Mouse (Mus musculus) heart, embryonic 10.5 days (tissue): Measurements from ENCODE around the gene Slc37a2. TPM values are rescaled to one million over a fixed set of nuclear protein-coding genes. Genes with fewer than 3 reads are reported as not detected.
A peak's percentile ranks its signal among the peaks of the same experiment; 100 is the strongest.
"Not testable (repeated sequence)": the region's sequence is repeated elsewhere in the genome, so short reads cannot be mapped to it uniquely, and the experiment has no call there.

Source experiments
- DNase-seq: peaks from one replicate; pipeline ENCODE4 v3.0.0-alpha.2; 2017; ENCODE audit warnings: low spot score
- H3K27ac ChIP-seq: fragments of 300-500 bp; sonication (generic); 2 replicates; pipeline ENCODE4 v1.5.1; 2016; ENCODE audit warnings: mild to moderate bottlenecking
- H3K27me3 ChIP-seq: fragments of 300-500 bp; sonication (generic); 2 replicates; pipeline ENCODE4 v1.6.1; 2016; ENCODE audit warnings: mild to moderate bottlenecking; ENCODE audit not compliant: poor library complexity, insufficient read depth, severe bottlenecking
- H3K36me3 ChIP-seq: fragments of 300-500 bp; sonication (generic); 2 replicates; pipeline ENCODE4 v1.6.1; 2016; ENCODE audit warnings: mild to moderate bottlenecking, moderate library complexity
- H3K4me1 ChIP-seq: fragments of 300-500 bp; sonication (generic); 2 replicates; pipeline ENCODE4 v1.6.1; 2016; ENCODE audit warnings: mild to moderate bottlenecking
- H3K4me3 ChIP-seq: fragments of 300-500 bp; sonication (generic); 2 replicates; pipeline ENCODE4 v1.5.1; 2016; ENCODE audit warnings: mild to moderate bottlenecking, moderate library complexity
- H3K9me3 ChIP-seq: fragments of 300-500 bp; sonication (generic); 2 replicates; pipeline ENCODE4 v1.6.1; 2016; ENCODE audit warnings: mild to moderate bottlenecking, moderate library complexity
- WGBS: fragments of 180-500 bp; shearing (Covaris S2); methylation state at CpG from one replicate; pipeline ENCODE4 v1.1.7; 2016; 5-methylcytosine and 5-hydroxymethylcytosine counted together
- polyA plus RNA-seq: library from polyadenylated mRNA; unstranded; fragments of >200 nt; fragmentation: Nextera tagmentation; extraction: Ambion mirVana; gene quantifications from 2 replicates; pipeline ENCODE4 v1.2.1, GENCODE M21; 2016

Slc37a2 gene
- polyA plus RNA-seq, result 1.7 and 2.3 TPM in 2 replicates

DNA sequence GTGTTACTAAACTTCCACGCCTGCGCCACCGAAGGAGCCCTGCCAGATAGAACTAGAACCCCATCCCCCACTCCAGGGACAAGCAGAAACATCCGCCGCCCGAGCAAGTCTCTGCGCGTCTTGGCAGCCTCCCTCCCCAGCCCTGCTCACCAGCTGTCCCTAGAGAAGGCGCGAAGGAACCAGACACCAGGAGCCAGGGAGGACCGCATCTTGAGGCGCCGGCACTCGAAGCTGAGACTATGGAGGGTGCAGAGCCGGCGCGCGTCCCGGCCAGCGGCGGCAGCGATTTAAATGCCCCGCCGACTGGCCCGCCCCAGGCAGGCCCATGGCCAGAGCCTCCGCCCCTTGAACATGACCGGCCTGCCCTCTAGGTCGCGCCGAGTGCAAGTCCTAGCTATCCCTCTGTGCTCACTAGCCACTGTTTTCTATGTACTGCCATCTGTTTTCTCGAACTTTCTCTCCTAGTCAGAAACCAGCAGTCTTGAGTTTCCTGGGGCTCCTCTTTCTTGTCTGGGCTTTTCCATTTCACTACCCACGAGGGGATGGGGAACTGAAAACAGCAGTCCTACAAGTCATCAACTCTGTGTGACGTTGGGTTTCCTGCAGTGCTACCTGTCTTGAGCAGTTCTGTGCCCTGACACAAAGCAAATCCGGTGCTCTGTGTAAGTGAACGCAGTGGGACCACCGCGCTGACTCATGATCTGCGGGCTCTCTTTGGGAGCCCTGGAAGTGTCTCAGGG lies at the start of gene Slc37a2:
Slc37a2 (minus strand) TSS at position 590 of the 740 bp plus-strand sequence.
- WGBS, result 2% methylated on average over 38 of the region's 38 CpGs
- DNase-seq, result no peak
- H3K27ac ChIP-seq, result peak within 1 kb of the TSS; percentile 56
- no peaks in the 10 kb centered on the region; the same call in 1 of the 2 replicates for H3K27me3 ChIP-seq
- H3K9me3 ChIP-seq, result no peaks in the 10 kb centered on the region
- H3K36me3 ChIP-seq, result no peaks in the 10 kb centered on the region
- H3K4me3 ChIP-seq, result peak within 1 kb of the TSS; percentile 60
- H3K4me1 ChIP-seq, result peaks cover 11% of the 10 kb centered on the region; the same call in 1 of the 2 replicates

DNA sequence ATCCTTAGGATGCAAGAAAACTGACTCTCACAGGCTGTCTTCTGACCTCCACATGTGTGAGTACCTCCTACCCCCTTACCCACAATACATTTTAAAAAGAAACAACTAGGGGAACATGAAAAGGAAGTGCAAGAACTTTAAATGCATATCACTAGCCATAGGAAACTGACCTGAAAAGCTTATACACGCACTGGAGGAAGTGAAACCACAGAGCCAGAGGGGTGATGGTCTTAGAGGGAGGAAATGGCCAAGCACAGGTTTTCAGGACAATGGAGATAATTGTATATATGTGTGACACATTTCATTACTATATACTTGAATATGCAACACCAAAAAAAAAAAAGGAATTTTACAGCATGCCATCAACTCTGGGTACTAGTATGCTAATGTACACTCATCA lies 46.2 kb upstream of the Slc37a2 start:
- no peaks in the 10 kb centered on the region for H3K9me3 ChIP-seq
- 82% methylated on average over 1 of the region's 1 CpGs for WGBS
- DNase-seq, result no peak
- H3K36me3 ChIP-seq, result no peaks in the 10 kb centered on the region
- H3K4me3 ChIP-seq, result no peak overlapping the region
- H3K27me3 ChIP-seq, result no peaks in the 10 kb centered on the region
- no peak overlapping the region for H3K27ac ChIP-seq
- no peaks in the 10 kb centered on the region for H3K4me1 ChIP-seq

DNA sequence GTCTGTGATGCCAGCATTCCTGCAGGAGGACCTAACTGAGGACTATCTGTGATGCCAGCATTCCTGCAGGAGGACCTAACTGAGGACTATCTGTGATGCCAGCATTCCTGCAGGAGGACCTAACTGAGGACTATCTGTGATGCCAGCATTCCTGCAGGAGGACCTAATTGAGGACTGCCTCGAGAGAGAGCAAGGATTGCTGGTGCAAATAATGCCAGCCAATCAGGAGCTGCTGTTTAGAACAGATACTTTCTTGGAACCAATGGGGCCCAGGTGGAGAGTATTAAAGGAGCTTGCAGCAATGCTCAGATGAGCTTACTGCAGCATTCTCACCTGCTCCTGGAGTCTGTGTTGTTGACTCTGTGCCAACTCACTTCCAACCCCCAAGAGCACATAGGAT lies 45.0 kb upstream of the Slc37a2 start:
- H3K36me3 ChIP-seq, H3K9me3 ChIP-seq: not testable (repeated sequence)
- 60% methylated on average over 1 of the region's 1 CpGs for WGBS

DNA sequence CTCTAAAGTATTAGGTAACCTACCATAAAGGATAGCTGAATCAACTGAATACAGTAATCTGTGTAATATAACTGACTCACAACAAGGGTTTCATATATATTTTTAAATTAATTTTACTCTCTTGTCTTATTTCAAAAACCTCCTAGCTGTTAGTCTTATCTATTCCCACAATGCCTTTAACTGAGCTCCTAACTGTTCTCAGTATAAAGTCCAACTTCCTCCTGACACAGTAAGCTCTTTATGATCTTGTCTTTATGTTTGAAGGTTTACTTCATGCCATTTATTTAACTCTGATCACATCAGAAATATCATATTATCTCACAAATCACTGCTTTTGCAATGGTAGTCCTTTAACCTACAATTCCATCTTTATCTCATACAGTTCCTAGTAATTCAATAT lies 40.0 kb upstream of the Slc37a2 start:
- no peaks in the 10 kb centered on the region for H3K36me3 ChIP-seq
- no peak for DNase-seq
- no peak overlapping the region for H3K27ac ChIP-seq
- no peaks in the 10 kb centered on the region for H3K27me3 ChIP-seq
- H3K9me3 ChIP-seq, result no peaks in the 10 kb centered on the region
- H3K4me3 ChIP-seq, result no peak overlapping the region
- no peaks in the 10 kb centered on the region for H3K4me1 ChIP-seq

More for the DNA sequence above, 45.0 kb upstream of the Slc37a2 start:
- not testable (repeated sequence) for DNase-seq, H3K27me3 ChIP-seq, H3K4me1 ChIP-seq, H3K4me3 ChIP-seq, H3K27ac ChIP-seq

DNA sequence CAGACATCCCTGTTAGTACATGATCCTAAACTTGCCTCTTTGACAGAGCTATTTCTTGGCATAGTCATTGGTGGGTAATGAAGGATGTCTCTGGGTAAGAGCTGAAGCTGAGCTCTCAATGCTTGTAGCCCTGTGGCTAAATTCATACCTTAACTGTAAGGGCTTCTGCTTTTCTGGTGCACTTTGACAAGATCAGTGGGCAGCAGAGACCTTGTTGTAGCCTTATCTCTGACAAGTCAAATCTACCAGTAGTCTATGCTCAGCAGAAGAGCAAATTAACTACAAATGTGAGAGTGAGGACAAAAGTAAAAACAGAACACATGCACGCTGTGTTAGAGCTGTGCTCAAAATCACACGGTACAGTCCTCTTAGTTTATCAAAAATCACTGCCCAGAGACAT lies 11.1 kb upstream of the Slc37a2 start:
- no peak for DNase-seq
- H3K4me3 ChIP-seq, result no peak overlapping the region
- H3K27me3 ChIP-seq, result no peaks in the 10 kb centered on the region
- no peak overlapping the region for H3K27ac ChIP-seq
- no peaks in the 10 kb centered on the region for H3K4me1 ChIP-seq
- 87% methylated on average over 2 of the region's 2 CpGs for WGBS
- no peaks in the 10 kb centered on the region for H3K9me3 ChIP-seq
- no peaks in the 10 kb centered on the region for H3K36me3 ChIP-seq

DNA sequence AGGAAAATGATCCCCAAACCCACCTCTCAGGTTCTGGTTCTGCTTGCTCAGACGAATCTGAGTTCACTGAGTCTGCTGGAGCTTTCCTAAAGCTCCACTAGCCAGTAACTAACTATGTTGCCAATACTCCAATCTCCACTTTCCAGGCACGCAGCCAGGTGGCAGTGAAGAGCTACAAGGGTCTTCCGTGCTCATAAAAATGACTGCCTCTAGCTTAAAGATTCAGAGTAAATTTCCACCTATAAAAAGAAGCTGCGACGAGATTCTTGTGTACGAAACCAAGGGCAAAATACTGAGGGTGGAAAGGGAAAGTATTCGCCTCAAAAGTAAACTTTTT lies 319 bp upstream of the Slc37a2 start:
- 33% methylated on average over 7 of the region's 7 CpGs for WGBS

DNA sequence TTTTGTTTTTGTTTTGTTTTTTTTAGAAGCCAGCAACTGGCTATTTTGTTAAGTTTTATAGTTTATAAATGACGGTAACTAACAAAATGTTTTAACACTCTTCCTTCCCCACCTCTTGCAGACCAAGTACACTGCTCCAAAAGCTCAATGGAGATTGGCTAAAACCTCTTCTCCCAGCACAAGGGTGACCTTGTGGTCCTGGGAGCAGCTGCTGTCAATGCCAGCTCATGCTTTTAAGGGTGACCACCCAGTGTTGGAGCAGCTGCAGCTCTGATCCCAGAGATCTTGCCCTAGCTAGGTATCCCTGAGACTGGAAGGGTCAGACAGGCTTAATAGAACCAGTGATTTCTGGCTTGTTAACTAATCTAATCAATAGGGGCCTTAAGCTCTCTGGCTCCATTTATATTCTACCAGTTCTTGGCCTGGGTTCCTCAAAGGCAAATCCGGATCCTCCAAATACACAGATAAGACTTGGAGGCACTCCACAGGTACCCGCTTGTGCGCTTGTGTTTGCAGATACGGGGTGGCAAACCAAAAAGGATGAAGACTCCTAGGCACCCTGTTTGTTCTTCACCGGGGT lies 917 bp downstream of the Slc37a2 start:
- DNase-seq, result no peak
- H3K27me3 ChIP-seq, result no peaks in the 10 kb centered on the region; the same call in 1 of the 2 replicates
- 12% methylated on average over 6 of the region's 6 CpGs for WGBS
- peak overlapping the region; percentile 60 for H3K4me3 ChIP-seq
- no peaks in the 10 kb centered on the region for H3K9me3 ChIP-seq
- H3K36me3 ChIP-seq, result no peaks in the 10 kb centered on the region
- H3K27ac ChIP-seq, result 0 out of 2 replicates have a peak overlapping the region, but pooled peaks have one; percentile 56
- peaks cover 11% of the 10 kb centered on the region; the same call in 1 of the 2 replicates for H3K4me1 ChIP-seq

More for the DNA sequence above, 319 bp upstream of the Slc37a2 start:
- no peak for DNase-seq
- no peaks in the 10 kb centered on the region for H3K9me3 ChIP-seq
- peaks cover 11% of the 10 kb centered on the region; the same call in 1 of the 2 replicates for H3K4me1 ChIP-seq
- peak overlapping the region; percentile 56 for H3K27ac ChIP-seq
- no peaks in the 10 kb centered on the region for H3K27me3 ChIP-seq
- H3K36me3 ChIP-seq, result no peaks in the 10 kb centered on the region
- peak overlapping the region; percentile 60 for H3K4me3 ChIP-seq

DNA sequence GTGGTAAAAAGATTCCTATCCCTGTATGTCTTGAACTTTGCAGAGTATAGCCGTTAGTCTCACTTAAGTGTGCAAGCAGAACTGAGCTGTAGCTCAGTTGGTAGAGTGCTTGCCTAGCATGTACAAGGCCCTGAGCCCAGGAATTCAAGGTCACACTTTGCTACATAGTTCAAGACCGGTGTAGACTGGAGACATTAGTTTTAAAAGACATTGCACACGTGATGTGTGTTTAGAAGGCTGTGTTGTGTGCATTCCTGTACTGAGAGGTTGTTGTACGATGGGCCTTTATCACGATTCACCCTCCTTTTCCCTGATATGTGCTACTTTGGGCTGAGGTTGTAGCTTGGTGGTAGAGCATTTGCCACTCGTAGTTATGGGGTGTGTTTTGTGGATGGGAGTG lies 4.9 kb downstream of the Slc37a2 start:
- DNase-seq, result no peak
- Histone ChIP-seq H3K4me1 (peaks cover 18% of the 10 kb centered on the region), H3K4me3 (no peak overlapping the region), H3K27me3 (no peaks in the 10 kb centered on the region; the same call in 1 of the 2 replicates), H3K27ac (no peak overlapping the region), H3K36me3 (no peaks in the 10 kb centered on the region), H3K9me3 (no peaks in the 10 kb centered on the region)
- 76% methylated on average over 6 of the region's 6 CpGs for WGBS

DNA sequence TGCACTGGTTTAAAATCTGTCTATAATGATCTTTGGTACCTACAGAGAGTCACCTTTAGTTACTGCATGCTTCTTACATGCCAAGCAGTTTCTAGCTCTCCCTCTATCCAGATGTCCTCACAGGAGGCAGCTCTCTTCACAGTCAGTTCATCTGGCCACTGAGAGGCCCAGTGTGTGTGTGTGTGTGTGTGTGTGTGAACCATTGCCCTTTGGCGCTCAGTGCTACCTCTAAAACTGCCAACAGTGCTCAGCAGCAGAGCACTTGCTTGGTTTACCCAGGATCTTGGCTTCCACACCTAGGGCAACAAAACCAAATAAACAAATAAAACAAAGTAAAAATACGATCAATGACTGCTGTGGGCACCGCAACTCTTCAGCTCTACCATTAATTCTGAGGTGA lies 5.6 kb downstream of the Slc37a2 start:
- no peak overlapping the region for H3K4me3 ChIP-seq
- peaks cover 14% of the 10 kb centered on the region for H3K4me1 ChIP-seq
- no peak overlapping the region for H3K27ac ChIP-seq
- no peak for DNase-seq
- H3K9me3 ChIP-seq, result no peaks in the 10 kb centered on the region
- no peaks in the 10 kb centered on the region; the same call in 1 of the 2 replicates for H3K27me3 ChIP-seq
- H3K36me3 ChIP-seq, result no peaks in the 10 kb centered on the region
- WGBS, result 88% methylated on average over 3 of the region's 3 CpGs

DNA sequence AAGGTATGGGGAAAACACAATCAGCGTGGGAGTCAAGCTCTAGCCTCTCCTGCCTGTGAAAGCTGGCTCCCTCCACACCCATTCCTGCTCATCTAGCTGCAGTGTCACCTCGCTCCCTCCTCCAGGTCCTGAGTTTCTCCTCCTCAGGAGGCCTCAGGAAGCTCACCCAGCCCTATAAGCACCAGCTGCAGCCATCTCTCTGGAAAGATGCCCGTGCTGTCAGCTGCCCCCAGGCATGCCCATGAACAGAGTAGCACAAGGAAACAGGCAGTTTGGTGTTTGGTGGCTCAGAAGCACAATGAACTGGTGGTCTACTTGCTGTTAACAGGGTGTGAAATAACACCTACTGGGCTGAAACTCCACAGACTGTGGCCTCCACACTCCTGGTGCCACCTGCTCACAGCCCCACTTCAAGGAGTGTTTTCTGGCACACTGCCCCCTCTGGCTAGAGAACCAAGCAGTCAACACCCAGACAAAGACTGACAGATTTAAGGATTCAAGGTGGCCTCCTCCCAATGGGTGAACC lies 7.1 kb downstream of the Slc37a2 start:
- 40% methylated on average over 3 of the region's 3 CpGs for WGBS
- Histone ChIP-seq H3K36me3 (no peaks in the 10 kb centered on the region), H3K27ac (no peak overlapping the region), H3K4me1 (peaks cover 10% of the 10 kb centered on the region), H3K9me3 (no peaks in the 10 kb centered on the region), H3K4me3 (no peak overlapping the region), H3K27me3 (no peaks in the 10 kb centered on the region; the same call in 1 of the 2 replicates)
- DNase-seq, result no peak

DNA sequence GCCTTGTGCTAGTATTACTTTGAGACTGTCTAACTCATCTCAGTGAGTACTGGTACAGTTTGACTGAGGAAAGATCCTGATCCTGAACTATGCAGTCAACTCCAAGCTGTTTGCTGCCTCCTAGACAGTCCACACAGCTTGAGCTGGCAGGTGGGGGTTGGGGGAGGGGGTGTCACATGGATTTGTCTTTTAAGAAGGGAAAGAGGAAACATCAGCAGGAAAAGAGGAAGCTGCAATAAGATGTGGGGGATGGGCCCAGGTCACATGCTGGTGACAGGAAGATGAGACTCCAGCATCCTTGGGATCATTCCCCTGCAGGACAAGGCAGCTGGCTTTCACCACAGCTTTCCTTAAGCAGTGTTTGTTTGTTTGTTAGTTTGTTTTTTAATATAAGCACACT lies 8.1 kb downstream of the Slc37a2 start:
- Histone ChIP-seq H3K27me3 (no peaks in the 10 kb centered on the region; the same call in 1 of the 2 replicates), H3K9me3 (no peaks in the 10 kb centered on the region), H3K4me3 (no peak overlapping the region), H3K36me3 (no peaks in the 10 kb centered on the region), H3K4me1 (peaks cover 10% of the 10 kb centered on the region), H3K27ac (no peak overlapping the region)
- DNase-seq, result no peak

DNA sequence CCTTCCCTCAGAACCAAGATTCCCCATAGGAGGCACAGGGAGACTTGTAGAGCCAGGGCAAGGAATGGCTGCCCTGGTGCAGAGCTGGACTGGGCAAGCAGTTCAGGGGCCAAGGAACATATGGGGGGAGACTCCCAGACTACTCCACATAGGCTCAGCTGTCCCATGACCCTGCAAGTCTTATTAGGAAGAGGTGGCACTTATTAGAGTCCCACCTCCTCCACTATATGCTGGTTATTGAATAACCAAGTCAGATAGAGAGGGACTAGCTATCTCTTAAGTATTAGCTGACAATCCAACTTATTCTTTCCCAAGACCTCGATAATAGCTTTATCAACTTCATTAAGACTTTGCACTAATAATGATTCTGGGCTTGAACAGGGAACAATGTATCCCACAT lies 9.7 kb downstream of the Slc37a2 start:
- 84% methylated on average over 1 of the region's 1 CpGs for WGBS
- no peaks in the 10 kb centered on the region for H3K36me3 ChIP-seq
- no peak overlapping the region for H3K27ac ChIP-seq
- peaks cover 10% of the 10 kb centered on the region for H3K4me1 ChIP-seq
- H3K27me3 ChIP-seq, result no peaks in the 10 kb centered on the region; the same call in 1 of the 2 replicates
- H3K9me3 ChIP-seq, result no peaks in the 10 kb centered on the region
- no peak overlapping the region for H3K4me3 ChIP-seq
- DNase-seq, result no peak

DNA sequence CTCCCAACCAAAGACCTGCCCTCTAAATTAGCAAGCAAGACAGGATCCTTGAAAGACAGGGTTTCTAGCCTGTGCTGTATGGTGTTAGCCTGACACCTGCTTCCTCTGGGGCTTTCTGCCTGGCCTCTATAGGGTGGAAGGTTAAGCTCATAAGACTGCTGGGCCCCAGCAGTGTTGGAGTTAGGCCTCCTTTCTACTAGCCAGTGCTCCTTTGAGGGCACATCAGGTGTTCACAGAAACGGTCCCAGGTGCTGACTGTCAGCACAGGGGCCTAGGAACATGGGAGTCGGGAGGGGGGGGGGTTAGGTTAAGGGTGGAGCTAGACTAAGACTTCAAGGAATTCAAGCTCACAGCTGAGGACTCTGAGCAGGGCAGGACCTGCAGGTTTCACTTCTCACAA lies 10.1 kb downstream of the Slc37a2 start:
- Histone ChIP-seq H3K9me3 (no peaks in the 10 kb centered on the region), H3K4me3 (no peak overlapping the region), H3K36me3 (no peaks in the 10 kb centered on the region), H3K27me3 (no peaks in the 10 kb centered on the region; the same call in 1 of the 2 replicates), H3K27ac (no peak overlapping the region), H3K4me1 (peaks cover 10% of the 10 kb centered on the region)
- no peak for DNase-seq
- WGBS, result 67% methylated on average over 2 of the region's 2 CpGs
